Mouse (Mus musculus) midbrain, embryonic 16.5 days (tissue): Measurements from ENCODE around the gene Mup17. TPM values are rescaled to one million over a fixed set of nuclear protein-coding genes. Genes with fewer than 3 reads are reported as not detected.
"Not testable (repeated sequence)": the region's sequence is repeated elsewhere in the genome, so short reads cannot be mapped to it uniquely, and the experiment has no call there.

Experiments
- ATAC-seq: fragments of 200-750 bp; cut with Nextera tagmentation; 2 replicates; pipeline ENCODE4 v1.8.0; 2017; ENCODE audit warnings: moderate TSS enrichment
- H3K27ac ChIP-seq: fragments of 300-500 bp; sonication (generic); 2 replicates; pipeline ENCODE4 v1.5.1; 2014; ENCODE audit warnings: mild to moderate bottlenecking, low read length, mixed read lengths
- H3K27me3 ChIP-seq: fragments of 300-500 bp; sonication (generic); 2 replicates; pipeline ENCODE4 v1.6.1; 2014; ENCODE audit warnings: low read depth, low read length, mixed read lengths; ENCODE audit not compliant: control insufficient read depth, insufficient read depth
- H3K36me3 ChIP-seq: fragments of 300-500 bp; sonication (generic); 2 replicates; pipeline ENCODE4 v1.6.1; 2014; ENCODE audit warnings: mild to moderate bottlenecking, low read length, moderate library complexity, mixed read lengths; ENCODE audit not compliant: control insufficient read depth, insufficient read depth
- H3K4me1 ChIP-seq: fragments of 300-500 bp; sonication (generic); 2 replicates; pipeline ENCODE4 v1.6.1; 2014; ENCODE audit warnings: mild to moderate bottlenecking, low read length, mixed read lengths; ENCODE audit not compliant: control insufficient read depth, insufficient read depth
- H3K4me2 ChIP-seq: fragments of 300-500 bp; sonication (generic); 2 replicates; pipeline ENCODE4 v1.6.1; 2014; ENCODE audit warnings: mild to moderate bottlenecking, low read length, mixed read lengths
- H3K4me3 ChIP-seq: fragments of 300-500 bp; sonication (generic); 2 replicates; pipeline ENCODE4 v1.5.1; 2014; ENCODE audit warnings: low read depth, mild to moderate bottlenecking, low read length, moderate library complexity, mixed read lengths
- H3K9ac ChIP-seq: fragments of 300-500 bp; sonication (generic); 2 replicates; pipeline ENCODE4 v1.6.1; 2014; ENCODE audit warnings: low read depth, low read length, mixed read lengths
- H3K9me3 ChIP-seq: fragments of 300-500 bp; sonication (generic); replicated peaks from 2 replicates; pipeline ENCODE4 v1.6.1; 2014; ENCODE audit warnings: mild to moderate bottlenecking, low read length, mixed read lengths; ENCODE audit not compliant: control insufficient read depth, poor library complexity, severe bottlenecking
- WGBS: fragments of 180-500 bp; shearing (Covaris S2); extraction: QIAGEN DNeasy Blood & Tissue Kit; methylation state at CpG from one replicate; pipeline ENCODE4 v1.1.7; 2014; 5-methylcytosine and 5-hydroxymethylcytosine counted together
- polyA plus RNA-seq: library from polyadenylated mRNA; unstranded; fragments of >200 nt; fragmentation: Nextera tagmentation; extraction: Ambion mirVana; gene quantifications from 2 replicates; pipeline ENCODE4 v1.2.1, GENCODE M21; 2015

Gene Mup17
- not detected in 2 replicates for polyA plus RNA-seq

GRCm38 (mm10) chr4:61595771-61596170, at the start of gene Mup17:
Mup17 (minus strand) TSS chr4:61595871.
- 84% methylated on average over 3 of the region's 4 CpGs for WGBS
- not testable (repeated sequence) for H3K36me3 ChIP-seq, H3K4me3 ChIP-seq, ATAC-seq, H3K27me3 ChIP-seq, H3K4me2 ChIP-seq, H3K27ac ChIP-seq, H3K9me3 ChIP-seq, H3K9ac ChIP-seq, H3K4me1 ChIP-seq

- WGBS: 89% methylated on average over 18 of the region's 19 CpGs
- H3K9me3 ChIP-seq, H3K27ac ChIP-seq, H3K4me1 ChIP-seq, H3K36me3 ChIP-seq, ATAC-seq, H3K4me2 ChIP-seq, H3K27me3 ChIP-seq, H3K4me3 ChIP-seq, H3K9ac ChIP-seq: not testable (repeated sequence)
Measured at GRCm38 (mm10) chr4:61571561-61571960, 24.1 kb downstream of the Mup17 start.

- not testable (repeated sequence) for H3K36me3 ChIP-seq, H3K4me3 ChIP-seq, H3K9me3 ChIP-seq, H3K27ac ChIP-seq, H3K4me1 ChIP-seq, H3K4me2 ChIP-seq, H3K27me3 ChIP-seq, H3K9ac ChIP-seq, ATAC-seq
- 39% methylated on average over 2 of the region's 2 CpGs for WGBS
Measured at GRCm38 (mm10) chr4:61555887-61556286, 39.8 kb downstream of the Mup17 start.

Other genes with a start within 250 kb of the Mup17 start
- gene Mup15, start 156.1 kb downstream of the Mup17 start, polyA plus RNA-seq: not detected in 2 replicates
- not detected in 2 replicates for gene Mup16, start 76.3 kb downstream of the Mup17 start, polyA plus RNA-seq
- gene Mup18, start 78.3 kb upstream of the Mup17 start, polyA plus RNA-seq: not detected in 2 replicates
- gene Mup19, start 186.4 kb upstream of the Mup17 start, polyA plus RNA-seq: not detected in 2 replicates
- gene Mup5, start 239.4 kb upstream of the Mup17 start, polyA plus RNA-seq: not detected in 2 replicates